Mouse (Mus musculus): ENCODE results near the gene Macrod2.

- TF ChIP-seq CTCF (IDR thresholded peaks at IDR 0.05; ENCODE audit: low read depth) (no peak), EP300 (IDR thresholded peaks at IDR 0.05; ENCODE audit: low read depth) (no peak)
Observed at GRCm38 (mm10) chr2:141913486-141913885, 1518.4 kb downstream of the Macrod2 start.
